In genomic region chr15:79432328-79432727, GRCm38 (mm10) we compare ENCODE assay signal across 9 mouse cellular contexts. TPM values are rescaled to one million over a fixed set of nuclear protein-coding genes. Genes with fewer than 3 reads are reported as not detected.
DNase-seq lines count a peak whose midpoint lies in the region; ATAC-seq and TF ChIP-seq lines count a peak whose summit lies in the region.
"Had no signal": no experiment of that assay in that cellular context is flagged by ENCODE, and none has a peak within 500 bp of the region (broad histone marks: within the 10 kb centered on the region; RNA-seq: fewer than 3 reads in every experiment).

No protein-coding gene starts in this region.

- no peak for TF ChIP-seq POLR2A in olfactory bulb, adult 2 months (IDR thresholded peaks at IDR 0.05; ENCODE audit: insufficient read depth, low read depth, low read length)

- peak overlapping the region; percentile 53 for H3K4me2 ChIP-seq in heart, embryonic 15.5 days
- no peak overlapping the region for H3K4me2 ChIP-seq in midbrain, embryonic 12.5 days (replicated peaks)
- no peak overlapping the region for H3K4me2 ChIP-seq in midbrain, embryonic 11.5 days
- no peak overlapping the region for H3K4me2 ChIP-seq in hindbrain, postnatal 0 days (ENCODE audit: low read depth, low read length)

- WGBS in heart, embryonic 15.5 days: 62% methylated on average over 11 of the region's 11 CpGs
- WGBS in midbrain, embryonic 12.5 days: 86% methylated on average over 11 of the region's 11 CpGs
- 83% methylated on average over 11 of the region's 11 CpGs for WGBS in midbrain, embryonic 11.5 days
- 82% methylated on average over 11 of the region's 11 CpGs for WGBS in hindbrain, postnatal 0 days
- 63% methylated on average over 11 of the region's 11 CpGs for WGBS in olfactory bulb, adult 2 months

- H3K27ac ChIP-seq in heart, embryonic 15.5 days: peak overlapping the region; percentile 94
- peak overlapping the region; percentile 47; the same call in 1 of the 2 replicates for H3K27ac ChIP-seq in midbrain, embryonic 12.5 days (replicated peaks)
- H3K27ac ChIP-seq in midbrain, embryonic 11.5 days (ENCODE audit: low read depth, low read length): no peak overlapping the region
- 0 out of 2 replicates have a peak overlapping the region, but pooled peaks have one; percentile 17 for H3K27ac ChIP-seq in hindbrain, postnatal 0 days
- peak overlapping the region; percentile 53; the same call in 1 of the 2 replicates for H3K27ac ChIP-seq in olfactory bulb, adult 2 months (ENCODE audit: insufficient read depth, low read depth, low read length)

- peak overlapping the region; percentile 39 for H3K9ac ChIP-seq in heart, embryonic 15.5 days
- no peak overlapping the region for H3K9ac ChIP-seq in midbrain, embryonic 12.5 days (replicated peaks)
- H3K9ac ChIP-seq in midbrain, embryonic 11.5 days (ENCODE audit: low read length): no peak overlapping the region
- H3K9ac ChIP-seq in hindbrain, postnatal 0 days (replicated peaks; ENCODE audit: low read length): no peak overlapping the region

- DNase-seq in heart, postnatal 25 days (ENCODE audit: low spot score): no peak
- DNase-seq in midbrain, embryonic 11.5 days (ENCODE audit: low spot score, missing footprints): no peak
- no peak for DNase-seq in hindbrain, postnatal 0 days (ENCODE audit: low spot score)
- no peak for DNase-seq in cerebellum, postnatal 10 days
- DNase-seq in thymus, adult 18-20 months: no peak
- DNase-seq: adrenal gland, adult 8-10 months had no signal

- no peak for TF ChIP-seq CTCF in hindbrain, postnatal 0 days (IDR thresholded peaks at IDR 0.05; ENCODE audit: low read depth)
- no peak for TF ChIP-seq CTCF in olfactory bulb, adult 2 months (IDR thresholded peaks at IDR 0.05; ENCODE audit: insufficient read depth, low read depth, low read length)

- no peak for ATAC-seq in heart, embryonic 15.5 days (replicated peaks; ENCODE audit: insufficient number of reproducible peaks, insufficient read depth, low FRiP score, low read depth)
- no peak for ATAC-seq in midbrain, embryonic 12.5 days (ENCODE audit: low FRiP score, low read depth)
- no peak for ATAC-seq in midbrain, embryonic 11.5 days (ENCODE audit: low FRiP score)
- no peak for ATAC-seq in hindbrain, postnatal 0 days

- H3K36me3 ChIP-seq in heart, embryonic 15.5 days: peaks cover 45% of the 10 kb centered on the region
- peaks cover 100% of the 10 kb centered on the region for H3K36me3 ChIP-seq in midbrain, embryonic 12.5 days
- H3K36me3 ChIP-seq in midbrain, embryonic 11.5 days (ENCODE audit: control insufficient read depth, insufficient read depth, low read length): peaks cover 51% of the 10 kb centered on the region
- H3K36me3 ChIP-seq in hindbrain, postnatal 0 days (ENCODE audit: insufficient read depth, low read length): peaks cover 32% of the 10 kb centered on the region

- intact Hi-C loops in heart, postnatal 25 days (cut with DNase I): no loop called here

- no peaks in the 10 kb centered on the region for H3K9me3 ChIP-seq in heart, embryonic 15.5 days (replicated peaks)
- H3K9me3 ChIP-seq in midbrain, embryonic 12.5 days: no peaks in the 10 kb centered on the region
- H3K9me3 ChIP-seq in midbrain, embryonic 11.5 days (ENCODE audit: control insufficient read depth, low read length): no peaks in the 10 kb centered on the region
- H3K9me3 ChIP-seq in hindbrain, postnatal 0 days (ENCODE audit: low read length): no peaks in the 10 kb centered on the region

- peaks cover 74% of the 10 kb centered on the region for H3K4me1 ChIP-seq in heart, embryonic 15.5 days (replicated peaks)
- peaks cover 34% of the 10 kb centered on the region for H3K4me1 ChIP-seq in midbrain, embryonic 12.5 days
- H3K4me1 ChIP-seq in midbrain, embryonic 11.5 days (ENCODE audit: control insufficient read depth, insufficient read depth, low read length): peaks cover 23% of the 10 kb centered on the region
- H3K4me1 ChIP-seq in hindbrain, postnatal 0 days (ENCODE audit: insufficient read depth, low read length): peaks cover 24% of the 10 kb centered on the region
- peaks cover 48% of the 10 kb centered on the region for H3K4me1 ChIP-seq in olfactory bulb, adult 2 months (ENCODE audit: control insufficient read depth, insufficient read depth, low read length)

- H3K27me3 ChIP-seq in heart, embryonic 15.5 days: no peaks in the 10 kb centered on the region
- H3K27me3 ChIP-seq in midbrain, embryonic 12.5 days: no peaks in the 10 kb centered on the region
- no peaks in the 10 kb centered on the region for H3K27me3 ChIP-seq in midbrain, embryonic 11.5 days (ENCODE audit: control insufficient read depth, insufficient read depth, low read length)
- H3K27me3 ChIP-seq in hindbrain, postnatal 0 days (ENCODE audit: insufficient read depth, low read length): no peaks in the 10 kb centered on the region

- H3K4me3 ChIP-seq in heart, embryonic 15.5 days: peak overlapping the region; percentile 30
- H3K4me3 ChIP-seq in midbrain, embryonic 12.5 days: no peak overlapping the region
- no peak overlapping the region for H3K4me3 ChIP-seq in midbrain, embryonic 11.5 days (ENCODE audit: low read depth, low read length)
- H3K4me3 ChIP-seq in hindbrain, postnatal 0 days (ENCODE audit: low read length): no peak overlapping the region
- no peak overlapping the region for H3K4me3 ChIP-seq in olfactory bulb, adult 2 months (ENCODE audit: insufficient read depth, low read depth, low read length)

RNA-seq across cellular contexts. Expression of gene Csnk1e, which starts 23.0 kb away (rescaled TPM):
- polyA plus RNA-seq in heart, embryonic 15.5 days (2015; fragmentation: Nextera tagmentation; extraction: Ambion mirVana): 74.9 and 81.9 TPM in 2 replicates
- total RNA-seq in heart, postnatal 25 days (2021): 10 to 100 TPM; 48.4 to 54.0 TPM
- polyA plus RNA-seq in midbrain, embryonic 12.5 days (2016; fragmentation: Nextera tagmentation; extraction: Ambion mirVana): 267 and 291 TPM in 2 replicates
- 175 and 182 TPM in 2 replicates for polyA plus RNA-seq in midbrain, embryonic 11.5 days (2014; fragmentation: Nextera tagmentation; extraction: Ambion mirVana)
- 323 and 374 TPM in 2 replicates for total RNA-seq in hindbrain, postnatal 0 days (2014; rRNA removed)
- polyA plus RNA-seq in hindbrain, postnatal 0 days (2015; fragmentation: Nextera tagmentation; extraction: Ambion mirVana): 158 and 178 TPM in 2 replicates
- polyA plus RNA-seq in olfactory bulb, adult 2 months (2012; ENCODE audit: insufficient read depth, insufficient read length, low replicate concordance, missing spikeins): not detected in 2 replicates

RNA-seq across cellular contexts. Expression of gene Tmem184b, which starts 29.0 kb away (rescaled TPM):
- 58.3 and 83.8 TPM in 2 replicates for polyA plus RNA-seq in heart, embryonic 15.5 days (2015; fragmentation: Nextera tagmentation; extraction: Ambion mirVana)
- 10 to 100 TPM; 43.0 to 46.7 TPM for total RNA-seq in heart, postnatal 25 days (2021)
- polyA plus RNA-seq in midbrain, embryonic 12.5 days (2016; fragmentation: Nextera tagmentation; extraction: Ambion mirVana): 47.1 and 47.9 TPM in 2 replicates
- 25.5 and 33.8 TPM in 2 replicates for polyA plus RNA-seq in midbrain, embryonic 11.5 days (2014; fragmentation: Nextera tagmentation; extraction: Ambion mirVana)
- 72.4 and 113 TPM in 2 replicates for total RNA-seq in hindbrain, postnatal 0 days (2014; rRNA removed)
- polyA plus RNA-seq in hindbrain, postnatal 0 days (2015; fragmentation: Nextera tagmentation; extraction: Ambion mirVana): 26.6 and 31.6 TPM in 2 replicates
- polyA plus RNA-seq in olfactory bulb, adult 2 months (2012; ENCODE audit: insufficient read depth, insufficient read length, low replicate concordance, missing spikeins): not detected in 2 replicates
